Mouse (Mus musculus) kidney, embryonic 16.5 days (tissue): Measurements from ENCODE around the gene Tex44. TPM values are rescaled to one million over a fixed set of nuclear protein-coding genes. Genes with fewer than 3 reads are reported as not detected.

Experiments
- ATAC-seq: fragments of 200-750 bp; cut with Nextera tagmentation; 2 replicates; pipeline ENCODE4 v1.8.0; 2017; ENCODE audit warnings: moderate TSS enrichment; ENCODE audit not compliant: low FRiP score, low TSS enrichment
- H3K27ac ChIP-seq: fragments of 300-500 bp; sonication (generic); 2 replicates; pipeline ENCODE4 v1.5.1; 2014; ENCODE audit warnings: low read length
- H3K27me3 ChIP-seq: fragments of 300-500 bp; sonication (generic); 2 replicates; pipeline ENCODE4 v1.6.1; 2014; ENCODE audit warnings: low read length, control low read depth, mixed read lengths; ENCODE audit not compliant: insufficient read depth
- H3K36me3 ChIP-seq: fragments of 300-500 bp; sonication (generic); 2 replicates; pipeline ENCODE4 v1.6.1; 2014; ENCODE audit warnings: low read length, control low read depth, mixed read lengths; ENCODE audit not compliant: insufficient read depth
- H3K4me1 ChIP-seq: fragments of 300-500 bp; sonication (generic); 2 replicates; pipeline ENCODE4 v1.6.1; 2014; ENCODE audit warnings: low read length, control low read depth, mixed read lengths; ENCODE audit not compliant: insufficient read depth
- H3K4me2 ChIP-seq: fragments of 300-500 bp; sonication (generic); replicated peaks from 2 replicates; pipeline ENCODE4 v1.6.1; 2014; ENCODE audit warnings: low read depth, low read length
- H3K4me3 ChIP-seq: fragments of 300-500 bp; sonication (generic); 2 replicates; pipeline ENCODE4 v1.5.1; 2014; ENCODE audit warnings: mild to moderate bottlenecking, low read length
- H3K9ac ChIP-seq: fragments of 300-500 bp; sonication (generic); replicated peaks from 2 replicates; pipeline ENCODE4 v1.6.1; 2014; ENCODE audit warnings: low read length
- H3K9me3 ChIP-seq: fragments of 300-500 bp; sonication (generic); 2 replicates; pipeline ENCODE4 v1.6.1; 2016; ENCODE audit warnings: low read length, control low read depth
- WGBS: fragments of 180-500 bp; shearing (Covaris S2); extraction: QIAGEN DNeasy Blood & Tissue Kit; methylation state at CpG from one replicate; pipeline ENCODE4 v1.1.7; 2014; 5-methylcytosine and 5-hydroxymethylcytosine counted together
- polyA plus RNA-seq: library from polyadenylated mRNA; unstranded; fragments of >200 nt; fragmentation: Nextera tagmentation; extraction: Ambion mirVana; gene quantifications from 2 replicates; pipeline ENCODE4 v1.2.1, GENCODE M21; 2015

The Tex44 gene
- polyA plus RNA-seq, 1 experiment from 2014 or later = not detected

GRCm38 (mm10) chr1:86434001-86434400 lies 7.9 kb downstream of the Tex44 start:
- H3K9ac ChIP-seq = peak overlapping the region; percentile 73
- ATAC-seq = peak; percentile 69
- H3K9me3 ChIP-seq = no peaks in the 10 kb centered on the region
- H3K36me3 ChIP-seq = no peaks in the 10 kb centered on the region
- H3K27ac ChIP-seq = peak overlapping the region; percentile 99
- H3K4me1 ChIP-seq = peaks cover 39% of the 10 kb centered on the region
- no peaks in the 10 kb centered on the region for H3K27me3 ChIP-seq
- 1% methylated on average over 12 of the region's 12 CpGs for WGBS
- H3K4me3 ChIP-seq = peak overlapping the region; percentile 55
- peak overlapping the region; percentile 84 for H3K4me2 ChIP-seq

GRCm38 (mm10) chr1:86434439-86435201 lies 8.5 kb downstream of the Tex44 start:
- H3K27me3 ChIP-seq = no peaks in the 10 kb centered on the region
- no peaks in the 10 kb centered on the region for H3K9me3 ChIP-seq
- peak overlapping the region; percentile 55 for H3K4me3 ChIP-seq
- WGBS = 3% methylated on average over 45 of the region's 46 CpGs
- H3K36me3 ChIP-seq = no peaks in the 10 kb centered on the region
- peak; percentile 93 for ATAC-seq
- H3K9ac ChIP-seq = peak overlapping the region; percentile 94
- peaks cover 40% of the 10 kb centered on the region for H3K4me1 ChIP-seq
- H3K27ac ChIP-seq = peak overlapping the region; percentile 99
- peak overlapping the region; percentile 84 for H3K4me2 ChIP-seq

GRCm38 (mm10) chr1:86435302-86435821 lies 9.2 kb downstream of the Tex44 start:
- Histone ChIP-seq H3K4me1 (peaks cover 48% of the 10 kb centered on the region), H3K4me3 (no peak overlapping the region), H3K9ac (peak overlapping the region; percentile 94)

GRCm38 (mm10) chr1:86437219-86438013 lies 11.3 kb downstream of the Tex44 start:
- H3K4me3 ChIP-seq = no peak overlapping the region
- H3K4me1 ChIP-seq = peaks cover 51% of the 10 kb centered on the region
- 62% methylated on average over 9 of the region's 9 CpGs for WGBS
- H3K9ac ChIP-seq = no peak overlapping the region; the same call in 1 of the 2 replicates
- H3K9me3 ChIP-seq = no peaks in the 10 kb centered on the region
- H3K36me3 ChIP-seq = no peaks in the 10 kb centered on the region
- no peak overlapping the region for H3K4me2 ChIP-seq
- H3K27me3 ChIP-seq = no peaks in the 10 kb centered on the region
- 0 out of 2 replicates have a peak overlapping the region, but pooled peaks have one; percentile 41 for H3K27ac ChIP-seq
- no peak for ATAC-seq

More at GRCm38 (mm10) chr1:86435302-86435821, 9.2 kb downstream of the Tex44 start:
- no peaks in the 10 kb centered on the region for H3K27me3 ChIP-seq
- peak overlapping the region; percentile 99 for H3K27ac ChIP-seq
- no peaks in the 10 kb centered on the region for H3K9me3 ChIP-seq
- WGBS = 18% methylated on average over 13 of the region's 13 CpGs
- peak overlapping the region; percentile 84 for H3K4me2 ChIP-seq
- ATAC-seq = peak; percentile 36
- no peaks in the 10 kb centered on the region for H3K36me3 ChIP-seq

GRCm38 (mm10) chr1:86438014-86438319 lies 11.8 kb downstream of the Tex44 start:
- no peak for ATAC-seq
- 52% methylated on average over 6 of the region's 6 CpGs for WGBS
- 0 out of 2 replicates have a peak overlapping the region, but pooled peaks have one; percentile 41 for H3K27ac ChIP-seq
- H3K36me3 ChIP-seq = no peaks in the 10 kb centered on the region
- H3K4me1 ChIP-seq = peaks cover 54% of the 10 kb centered on the region
- no peaks in the 10 kb centered on the region for H3K9me3 ChIP-seq
- no peak overlapping the region for H3K9ac ChIP-seq
- H3K4me3 ChIP-seq = no peak overlapping the region
- no peaks in the 10 kb centered on the region for H3K27me3 ChIP-seq
- no peak overlapping the region for H3K4me2 ChIP-seq

- H3K36me3 ChIP-seq = no peaks in the 10 kb centered on the region
- no peak overlapping the region for H3K4me2 ChIP-seq
- no peak overlapping the region for H3K27ac ChIP-seq
- ATAC-seq = no peak
- no peak overlapping the region for H3K4me3 ChIP-seq
- no peak overlapping the region for H3K9ac ChIP-seq
- H3K9me3 ChIP-seq = no peaks in the 10 kb centered on the region
- WGBS = 77% methylated on average over 2 of the region's 2 CpGs
- H3K4me1 ChIP-seq = peaks cover 56% of the 10 kb centered on the region
- H3K27me3 ChIP-seq = no peaks in the 10 kb centered on the region
Measured at GRCm38 (mm10) chr1:86438501-86438900, 12.4 kb downstream of the Tex44 start.

GRCm38 (mm10) chr1:86439487-86440170 lies 13.5 kb downstream of the Tex44 start:
- Histone ChIP-seq H3K27ac (no peak overlapping the region), H3K4me2 (no peak overlapping the region), H3K9ac (peak overlapping the region; percentile 13), H3K9me3 (no peaks in the 10 kb centered on the region), H3K27me3 (no peaks in the 10 kb centered on the region), H3K4me1 (peaks cover 59% of the 10 kb centered on the region), H3K36me3 (no peaks in the 10 kb centered on the region), H3K4me3 (no peak overlapping the region)
- 35% methylated on average over 8 of the region's 8 CpGs for WGBS
- no peak for ATAC-seq

- WGBS = 5% methylated on average over 18 of the region's 18 CpGs
- Histone ChIP-seq H3K27ac (peak overlapping the region; percentile 99), H3K36me3 (no peaks in the 10 kb centered on the region), H3K9me3 (no peaks in the 10 kb centered on the region), H3K4me1 (peaks cover 52% of the 10 kb centered on the region), H3K27me3 (no peaks in the 10 kb centered on the region), H3K4me3 (peak overlapping the region; percentile 43), H3K4me2 (peak overlapping the region; percentile 75), H3K9ac (peak overlapping the region; percentile 94)
- peak; percentile 80 for ATAC-seq
Measured at GRCm38 (mm10) chr1:86440171-86440886, 14.2 kb downstream of the Tex44 start.
